Mouse (Mus musculus) midbrain, embryonic 14.5 days (tissue): ENCODE results near the gene Krtap13. TPM values are rescaled to one million over a fixed set of nuclear protein-coding genes. Genes with fewer than 3 reads are reported as not detected.

Experiments
- ATAC-seq: fragments of 200-750 bp; cut with Nextera tagmentation; 2 replicates; pipeline ENCODE4 v1.8.0; 2017; ENCODE audit warnings: moderate number of reproducible peaks, moderate library complexity; ENCODE audit not compliant: low FRiP score, low TSS enrichment
- DNase-seq: peaks from one replicate; pipeline ENCODE4 v3.0.0-alpha.2; 2015
- H3K27ac ChIP-seq: fragments of 300-500 bp; sonication (generic); replicated peaks from 2 replicates; pipeline ENCODE4 v1.5.1; 2014; ENCODE audit warnings: mild to moderate bottlenecking, low read depth, low read length, moderate library complexity
- H3K27me3 ChIP-seq: fragments of 300-500 bp; sonication (generic); 2 replicates; pipeline ENCODE4 v1.6.1; 2014; ENCODE audit warnings: low read length, control low read depth, mixed read lengths; ENCODE audit not compliant: control insufficient read depth, insufficient read depth
- H3K36me3 ChIP-seq: fragments of 300-500 bp; sonication (generic); 2 replicates; pipeline ENCODE4 v1.6.1; 2014; ENCODE audit warnings: low read length, control low read depth; ENCODE audit not compliant: control insufficient read depth, insufficient read depth
- H3K4me1 ChIP-seq: fragments of 300-500 bp; sonication (generic); 2 replicates; pipeline ENCODE4 v1.6.1; 2014; ENCODE audit warnings: mild to moderate bottlenecking, antibody characterized with exemption, low read length, control low read depth; ENCODE audit not compliant: control insufficient read depth, insufficient read depth
- H3K4me2 ChIP-seq: fragments of 300-500 bp; sonication (generic); 2 replicates; pipeline ENCODE4 v1.6.1; 2014; ENCODE audit warnings: mild to moderate bottlenecking, low read length, moderate library complexity
- H3K4me3 ChIP-seq: fragments of 300-500 bp; sonication (generic); replicated peaks from 2 replicates; pipeline ENCODE4 v1.5.1; 2014; ENCODE audit warnings: low read depth, low read length
- H3K9ac ChIP-seq: fragments of 300-500 bp; sonication (generic); replicated peaks from 2 replicates; pipeline ENCODE4 v1.6.1; 2014; ENCODE audit warnings: mild to moderate bottlenecking, low read length, moderate library complexity
- H3K9me3 ChIP-seq: fragments of 300-500 bp; sonication (generic); 2 replicates; pipeline ENCODE4 v1.6.1; 2016; ENCODE audit warnings: low read length, control low read depth, mixed read lengths; ENCODE audit not compliant: control insufficient read depth
- WGBS: fragments of 180-500 bp; shearing (Covaris S2); extraction: QIAGEN DNeasy Blood & Tissue Kit; methylation state at CpG from one replicate; pipeline ENCODE4 v1.1.7; 2014; 5-methylcytosine and 5-hydroxymethylcytosine counted together
- polyA plus RNA-seq: library from polyadenylated mRNA; unstranded; fragments of >200 nt; fragmentation: Nextera tagmentation; extraction: Ambion mirVana; gene quantifications from 2 replicates; pipeline ENCODE4 v1.2.1, GENCODE M21; 2014

Gene Krtap13
- polyA plus RNA-seq, 1 experiment from 2014 or later, result not detected

DNA sequence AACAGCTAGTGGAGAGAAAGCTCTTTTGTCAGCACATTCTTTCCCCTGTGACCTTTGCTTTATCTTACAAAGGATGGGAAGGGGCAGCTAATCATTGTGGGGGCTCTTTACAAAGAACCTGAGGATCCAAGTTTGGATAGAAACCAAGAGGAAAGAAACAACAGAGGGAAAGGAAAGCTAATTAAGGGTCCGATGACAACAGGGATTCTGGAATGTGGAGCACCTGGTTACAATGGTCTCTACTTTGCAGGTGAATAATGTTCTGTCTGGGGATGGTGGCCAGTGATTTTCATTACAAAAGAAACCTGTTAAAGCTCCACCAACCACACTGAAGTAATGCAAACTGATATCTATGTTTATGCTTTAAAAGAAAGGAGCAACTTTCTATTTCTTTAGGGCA is 31.4 kb downstream of the Krtap13 start:
- no peaks in the 10 kb centered on the region for H3K27me3 ChIP-seq
- no peak for ATAC-seq
- no peaks in the 10 kb centered on the region for H3K4me1 ChIP-seq
- 14% methylated on average over 1 of the region's 1 CpGs for WGBS
- H3K4me3 ChIP-seq, result no peak overlapping the region
- H3K4me2 ChIP-seq, result no peak overlapping the region
- H3K27ac ChIP-seq, result no peak overlapping the region
- DNase-seq, result no peak
- H3K36me3 ChIP-seq, result no peaks in the 10 kb centered on the region
- no peaks in the 10 kb centered on the region for H3K9me3 ChIP-seq
- H3K9ac ChIP-seq, result no peak overlapping the region

DNA sequence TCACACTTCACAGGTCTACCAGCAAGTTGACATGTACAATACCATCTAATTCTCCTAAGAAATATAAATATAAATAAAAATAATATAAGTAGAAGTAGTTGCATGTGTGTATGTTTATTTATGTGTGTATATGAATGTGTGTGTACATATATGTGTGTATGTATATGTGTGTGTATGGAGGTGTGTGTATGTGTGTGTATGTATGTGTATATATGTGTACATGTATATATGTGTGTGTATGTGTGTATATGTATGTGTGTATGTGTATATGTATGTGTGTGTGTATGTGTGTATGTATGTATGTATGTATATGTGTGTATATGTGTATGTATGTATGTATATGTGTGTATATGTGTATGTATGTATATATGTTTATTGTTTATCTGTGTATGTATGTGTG is 34.9 kb downstream of the Krtap13 start:
- Histone ChIP-seq H3K27ac (no peak overlapping the region), H3K27me3 (no peaks in the 10 kb centered on the region), H3K9ac (no peak overlapping the region), H3K4me1 (no peaks in the 10 kb centered on the region), H3K9me3 (no peaks in the 10 kb centered on the region), H3K4me2 (no peak overlapping the region), H3K4me3 (no peak overlapping the region), H3K36me3 (no peaks in the 10 kb centered on the region)
- DNase-seq (no peak), ATAC-seq (no peak)

DNA sequence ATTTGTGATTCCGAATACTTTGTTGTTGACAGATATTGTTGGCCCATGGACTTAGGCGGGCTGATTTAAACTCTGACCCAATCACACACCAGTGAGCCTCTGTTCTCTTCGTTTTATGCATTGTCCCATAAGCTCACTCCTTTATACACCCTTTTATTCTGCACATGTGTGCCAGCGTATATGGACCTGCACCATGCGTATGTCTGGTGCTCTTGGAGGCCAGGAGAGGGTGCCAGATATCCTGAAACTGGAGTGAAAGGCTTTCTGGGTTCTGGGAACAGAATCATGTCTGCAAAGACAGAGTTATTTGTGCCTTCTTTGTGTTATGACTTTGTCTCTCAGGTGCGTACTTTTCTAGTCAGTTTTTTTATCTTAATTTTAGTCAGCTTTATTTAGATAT is 40.2 kb downstream of the Krtap13 start:
- Histone ChIP-seq H3K4me3 (no peak overlapping the region), H3K9ac (no peak overlapping the region), H3K27me3 (no peaks in the 10 kb centered on the region), H3K9me3 (no peaks in the 10 kb centered on the region), H3K36me3 (no peaks in the 10 kb centered on the region), H3K4me2 (no peak overlapping the region), H3K4me1 (no peaks in the 10 kb centered on the region), H3K27ac (no peak overlapping the region)
- no peak for DNase-seq
- 85% methylated on average over 6 of the region's 6 CpGs for WGBS
- ATAC-seq, result peak; percentile 24; the same call in 1 of the 2 replicates

DNA sequence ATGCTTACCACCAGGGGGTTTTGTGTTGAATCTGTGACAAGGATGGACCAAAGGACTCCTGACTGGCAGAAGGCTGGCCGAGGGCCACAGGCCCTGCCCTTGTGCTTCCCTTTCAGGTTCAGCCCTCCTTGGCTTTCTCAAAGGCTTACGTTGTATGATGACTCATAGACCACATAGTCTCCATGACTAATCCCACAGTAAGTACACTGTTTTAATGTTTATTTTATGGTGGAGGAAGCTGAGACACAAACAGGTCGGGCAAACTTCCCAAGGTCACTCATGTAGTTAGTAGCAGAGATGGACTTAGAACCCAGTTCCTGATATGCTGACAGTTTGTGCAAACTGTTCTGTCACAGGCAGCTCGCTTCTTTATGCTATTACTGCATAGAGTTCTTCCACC is 40.7 kb downstream of the Krtap13 start:
- 76% methylated on average over 4 of the region's 4 CpGs for WGBS
- no peaks in the 10 kb centered on the region for H3K27me3 ChIP-seq
- H3K9me3 ChIP-seq, result no peaks in the 10 kb centered on the region
- H3K4me3 ChIP-seq, result no peak overlapping the region
- no peak overlapping the region for H3K27ac ChIP-seq
- no peaks in the 10 kb centered on the region for H3K4me1 ChIP-seq
- no peaks in the 10 kb centered on the region for H3K36me3 ChIP-seq
- no peak overlapping the region for H3K9ac ChIP-seq
- no peak overlapping the region for H3K4me2 ChIP-seq
- ATAC-seq (no peak), DNase-seq (no peak)

DNA sequence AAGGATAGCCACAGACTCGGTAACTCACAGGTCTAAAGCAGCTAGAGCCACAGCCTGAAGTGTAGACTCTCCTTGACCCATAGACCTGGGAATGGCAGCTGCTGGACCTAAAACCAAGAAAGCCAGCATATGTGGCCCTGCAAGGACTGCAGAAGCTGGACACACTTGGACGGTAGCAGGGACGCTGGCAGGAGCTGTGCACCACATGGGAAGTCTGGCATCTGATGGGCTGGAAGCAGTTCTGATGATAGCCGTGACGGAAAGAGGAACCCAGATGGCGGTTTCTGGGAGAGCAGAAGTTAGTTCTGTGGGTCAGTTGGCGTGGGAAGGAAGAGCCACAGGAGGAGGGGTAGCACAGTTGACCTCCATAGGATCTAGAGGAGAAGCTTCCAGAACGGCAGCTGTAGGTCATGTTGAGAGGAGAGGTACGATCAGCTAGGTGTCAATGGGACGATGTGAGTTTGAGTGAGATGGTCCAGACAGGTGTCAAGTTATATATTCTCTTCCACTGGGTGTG is 43.9 kb downstream of the Krtap13 start, which contains the start of gene 2310061N02Rik:
TSS of gene 2310061N02Rik (minus strand) at position 467 of the 517 bp plus-strand sequence.
- no peak within 1 kb of the TSS for H3K4me2 ChIP-seq

DNA sequence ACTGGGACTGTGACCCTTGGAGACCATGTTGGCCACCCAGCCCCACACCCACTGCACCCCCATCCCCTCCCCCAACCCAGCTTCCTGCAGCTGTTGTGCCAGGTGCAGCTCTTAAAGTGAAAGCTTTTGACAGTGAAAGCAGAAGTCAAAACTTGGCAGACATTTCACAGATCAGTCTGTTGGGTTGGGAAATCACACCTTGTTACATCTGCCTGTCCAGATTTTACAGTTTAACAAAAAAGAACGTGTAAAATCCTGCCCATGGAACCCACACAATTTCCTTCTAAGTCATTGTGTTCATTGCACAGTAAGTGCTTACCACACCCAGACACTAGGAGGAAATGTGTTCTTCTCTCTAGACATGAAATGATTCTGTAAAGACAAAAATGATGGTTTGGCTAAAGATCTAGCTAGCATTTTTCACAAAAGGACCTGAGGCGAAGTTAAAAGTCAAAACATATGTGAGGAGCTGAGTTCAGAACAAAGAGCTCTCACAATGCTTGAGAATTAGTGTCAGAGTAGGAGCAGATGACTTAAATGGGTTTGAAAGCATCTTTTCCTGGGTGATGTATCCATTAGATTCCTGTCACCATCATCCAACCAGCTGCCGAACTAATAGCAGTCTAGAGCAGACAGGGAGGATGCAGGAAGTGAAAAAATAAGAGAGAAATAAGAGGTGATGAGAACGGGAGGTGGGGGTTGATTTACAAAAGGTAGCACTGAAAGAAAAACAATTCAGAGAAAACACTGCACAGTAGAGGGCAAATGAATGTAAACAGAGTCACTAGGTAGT is 50.2 kb downstream of the Krtap13 start:
- Histone ChIP-seq H3K27me3 (no peaks in the 10 kb centered on the region), H3K9ac (no peak overlapping the region), H3K36me3 (no peaks in the 10 kb centered on the region), H3K4me1 (no peaks in the 10 kb centered on the region), H3K4me2 (no peak overlapping the region), H3K4me3 (no peak overlapping the region), H3K9me3 (no peaks in the 10 kb centered on the region), H3K27ac (no peak overlapping the region)
- DNase-seq (no peak), ATAC-seq (no peak)
- 42% methylated on average over 4 of the region's 4 CpGs for WGBS

More for the DNA sequence above, 43.9 kb downstream of the Krtap13 start, which contains the start of gene 2310061N02Rik:
- H3K27me3 ChIP-seq, result no peaks in the 10 kb centered on the region
- H3K9ac ChIP-seq, result no peak within 1 kb of the TSS
- ATAC-seq, result no peak; the same call in 1 of the 2 replicates
- H3K9me3 ChIP-seq, result no peaks in the 10 kb centered on the region
- H3K4me3 ChIP-seq, result no peak within 1 kb of the TSS
- no peaks in the 10 kb centered on the region for H3K36me3 ChIP-seq
- H3K27ac ChIP-seq, result no peak within 1 kb of the TSS
- WGBS, result 93% methylated on average over 10 of the region's 10 CpGs
- no peak for DNase-seq
- H3K4me1 ChIP-seq, result no peaks in the 10 kb centered on the region

Other genes with a start within 250 kb of the Krtap13 start
- gene Cldn17, start 244.7 kb downstream of the Krtap13 start, polyA plus RNA-seq, result not detected in 2 replicates
- not detected in 2 replicates for gene Cldn8, start 188.5 kb downstream of the Krtap13 start, polyA plus RNA-seq
- gene Krtap24-1, start 139.4 kb downstream of the Krtap13 start, polyA plus RNA-seq, result not detected in 2 replicates
- gene 2310079G19Rik, start 124.0 kb downstream of the Krtap13 start, polyA plus RNA-seq, result not detected in 2 replicates
- gene Krtap26-1, start 103.8 kb downstream of the Krtap13 start, polyA plus RNA-seq, result not detected in 2 replicates
- not detected in 2 replicates for gene Krtap27-1, start 80.0 kb downstream of the Krtap13 start, polyA plus RNA-seq
- gene 2310061N02Rik, start 43.7 kb downstream of the Krtap13 start, polyA plus RNA-seq, result not detected in 2 replicates
- not detected in 2 replicates for gene Krtap13-1, start 22.8 kb downstream of the Krtap13 start, polyA plus RNA-seq
- not detected in 2 replicates for gene 2310034C09Rik, start 7.2 kb upstream of the Krtap13 start, polyA plus RNA-seq
- gene 2310057N15Rik, start 22.6 kb upstream of the Krtap13 start, polyA plus RNA-seq, result not detected in 2 replicates
- gene Gm5965, start 26.3 kb upstream of the Krtap13 start, polyA plus RNA-seq, result not detected in 2 replicates
- gene Gm20741, start 60.6 kb upstream of the Krtap13 start, polyA plus RNA-seq, result not detected in 2 replicates
- gene Krtap15, start 68.6 kb upstream of the Krtap13 start, polyA plus RNA-seq, result not detected in 2 replicates
- not detected in 2 replicates for gene Krtap14, start 74.5 kb upstream of the Krtap13 start, polyA plus RNA-seq
- gene Krtap19-1, start 117.8 kb upstream of the Krtap13 start, polyA plus RNA-seq, result not detected in 2 replicates
- gene Krtap19-2, start 122.6 kb upstream of the Krtap13 start, polyA plus RNA-seq, result not detected in 2 replicates
- not detected in 2 replicates for gene Krtap19-3, start 126.4 kb upstream of the Krtap13 start, polyA plus RNA-seq
- gene Krtap19-4, start 133.5 kb upstream of the Krtap13 start, polyA plus RNA-seq, result not detected in 2 replicates
- not detected in 2 replicates for gene Krtap19-5, start 144.8 kb upstream of the Krtap13 start, polyA plus RNA-seq
- gene Krtap19-9b, start 180.6 kb upstream of the Krtap13 start, polyA plus RNA-seq, result not detected in 2 replicates
- not detected in 2 replicates for gene Krtap16-3, start 211.2 kb upstream of the Krtap13 start, polyA plus RNA-seq